Mouse (Mus musculus): ENCODE results near the gene Fads3.
A peak's percentile ranks its signal among the peaks of the same experiment; 100 is the strongest.

Gene Fads3

DNA sequence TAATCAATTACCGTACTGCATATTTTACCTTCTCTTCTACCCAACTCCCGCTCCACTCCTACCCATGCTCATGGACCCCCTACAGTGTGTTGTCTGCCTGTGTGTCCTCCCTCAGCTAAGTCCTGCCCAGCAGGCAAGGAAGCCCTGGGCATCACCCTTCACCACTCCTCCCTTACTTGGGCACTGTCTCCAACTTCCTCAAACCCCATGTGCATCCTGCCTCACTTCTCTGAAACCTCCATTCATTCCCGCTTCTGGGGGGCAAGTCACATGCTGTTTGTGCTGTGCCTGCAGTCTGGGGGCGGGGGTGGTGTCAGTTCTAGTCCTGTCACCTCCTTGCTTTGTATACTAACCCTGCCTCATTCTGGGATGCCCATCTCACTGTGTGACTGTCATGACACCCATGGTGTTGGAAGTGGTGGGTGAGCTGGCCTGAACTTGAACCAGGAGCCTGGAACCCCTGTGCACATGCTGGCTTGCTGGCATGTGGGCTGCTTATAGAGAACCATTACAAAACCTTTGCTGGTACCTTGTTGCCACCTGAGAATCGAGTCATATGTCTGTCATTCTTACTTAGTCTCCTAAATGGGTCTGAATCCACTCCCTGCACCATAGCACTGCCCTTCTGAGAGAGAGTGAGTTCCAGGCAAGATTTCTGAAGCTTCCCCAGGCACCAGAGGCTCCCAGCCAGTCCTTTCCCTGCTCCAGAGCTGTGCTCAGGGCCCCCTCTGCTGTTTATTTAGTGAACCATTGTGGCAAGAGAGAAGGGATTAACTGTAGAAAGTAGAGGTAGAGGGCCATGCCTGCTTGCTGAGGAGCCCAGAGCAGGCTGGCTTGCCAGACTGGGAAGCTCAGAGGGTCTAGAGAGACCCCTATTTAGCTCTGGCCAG, 18.7 kb upstream of the Fads3 start:
- no peak for DNase-seq

DNA sequence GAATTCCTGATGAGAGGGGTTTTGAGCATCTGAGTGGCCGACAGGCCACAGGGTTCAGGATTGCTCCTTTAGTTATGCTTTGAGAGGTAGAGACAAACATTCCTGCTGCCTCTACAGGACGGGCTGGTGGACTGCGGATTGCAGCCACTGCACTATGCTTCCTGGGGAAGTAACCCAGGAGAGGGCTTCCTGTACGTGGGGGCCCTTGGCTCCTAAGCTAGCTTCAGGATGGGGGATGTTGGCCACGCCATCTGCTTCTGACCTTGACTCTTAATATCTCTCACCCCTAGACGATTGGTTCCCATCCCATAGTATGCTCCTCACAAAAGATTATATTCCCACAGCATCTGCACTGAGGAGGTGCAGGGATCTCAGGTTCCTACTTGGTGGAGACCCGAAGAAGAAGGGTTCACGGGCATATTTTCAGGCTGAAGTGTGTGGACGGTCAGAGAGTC, 18.0 kb upstream of the Fads3 start:
- no peak for DNase-seq

DNA sequence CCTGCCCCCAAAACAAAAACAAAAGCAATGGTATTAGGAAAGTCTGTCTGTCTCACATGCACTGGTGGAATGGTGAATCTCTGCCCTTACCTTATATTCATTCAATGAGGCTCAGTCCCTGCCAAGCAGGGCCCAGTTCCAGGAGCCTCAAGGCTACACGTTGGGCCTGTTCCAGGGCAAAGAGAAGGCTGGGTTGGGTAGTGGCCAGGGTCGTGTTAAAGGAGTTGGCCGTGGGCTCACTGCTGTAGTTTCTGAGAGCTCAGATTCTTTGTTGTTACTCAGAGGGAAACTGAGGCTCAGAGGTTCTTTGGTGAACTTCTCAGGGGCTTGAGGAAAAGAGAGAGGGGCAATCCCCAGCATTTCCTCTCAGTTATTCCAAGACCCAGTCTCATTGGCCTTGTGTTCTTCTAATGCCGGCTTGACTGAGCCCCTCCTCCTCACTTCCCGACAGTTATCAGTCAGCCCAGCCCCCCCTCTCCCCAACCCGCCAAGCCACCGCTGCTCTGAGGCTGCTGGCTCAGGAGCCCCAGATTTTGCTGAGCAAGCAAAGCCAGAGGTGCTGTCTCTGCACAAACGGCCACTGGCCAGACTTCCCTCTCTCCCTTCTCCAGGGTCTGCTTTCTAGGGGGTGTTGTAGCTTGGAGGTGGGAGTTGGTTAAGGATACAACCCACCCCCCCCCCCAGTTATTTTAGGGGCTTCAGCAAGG, 16.0 kb upstream of the Fads3 start:
- DNase-seq: no peak

- DNase-seq: no peak
Measured at GRCm38 (mm10) chr19:10029746-10030145, 11.6 kb upstream of the Fads3 start.

DNA sequence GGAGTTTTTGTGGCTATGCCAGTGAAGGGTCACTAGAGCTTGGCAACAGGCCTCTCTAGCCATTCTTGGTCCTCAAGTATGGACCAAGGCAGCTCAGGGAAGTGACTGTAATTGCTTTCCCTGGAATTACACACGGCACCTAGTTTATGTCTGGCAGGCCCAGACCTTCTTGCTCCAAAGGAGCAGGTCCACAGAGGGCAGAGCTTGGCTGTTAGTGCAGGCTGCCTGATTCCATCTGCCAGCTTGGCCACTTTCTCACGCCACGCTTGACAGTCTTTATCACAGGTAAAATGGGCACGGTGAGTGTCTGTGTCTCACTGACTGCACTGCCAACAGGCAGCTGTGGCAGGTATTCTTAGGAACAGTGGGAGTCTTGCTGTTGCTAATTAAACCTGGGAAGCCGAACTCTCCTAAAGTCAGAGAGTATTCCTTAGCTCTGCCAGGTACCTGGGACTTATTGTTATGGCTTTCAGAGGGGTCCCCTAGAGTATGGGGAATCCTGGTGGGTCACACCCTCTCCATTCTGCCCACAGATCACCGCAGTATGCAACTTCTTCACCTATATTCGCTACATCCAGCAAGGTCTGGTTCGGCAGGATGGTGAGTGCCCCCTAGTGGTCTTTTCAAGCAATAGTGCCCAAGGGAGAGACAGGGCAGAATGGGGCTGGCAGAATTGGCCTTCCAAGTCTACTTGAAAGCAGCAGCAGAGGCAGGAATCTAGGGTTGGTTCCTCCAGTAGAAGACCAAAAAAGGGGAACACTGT, 8.0 kb upstream of the Fads3 start:
- DNase-seq: peak in 1 of 2 experiments; percentile 48

GRCm38 (mm10) chr19:10034356-10034755, 7.0 kb upstream of the Fads3 start:
- no peak for DNase-seq

DNA sequence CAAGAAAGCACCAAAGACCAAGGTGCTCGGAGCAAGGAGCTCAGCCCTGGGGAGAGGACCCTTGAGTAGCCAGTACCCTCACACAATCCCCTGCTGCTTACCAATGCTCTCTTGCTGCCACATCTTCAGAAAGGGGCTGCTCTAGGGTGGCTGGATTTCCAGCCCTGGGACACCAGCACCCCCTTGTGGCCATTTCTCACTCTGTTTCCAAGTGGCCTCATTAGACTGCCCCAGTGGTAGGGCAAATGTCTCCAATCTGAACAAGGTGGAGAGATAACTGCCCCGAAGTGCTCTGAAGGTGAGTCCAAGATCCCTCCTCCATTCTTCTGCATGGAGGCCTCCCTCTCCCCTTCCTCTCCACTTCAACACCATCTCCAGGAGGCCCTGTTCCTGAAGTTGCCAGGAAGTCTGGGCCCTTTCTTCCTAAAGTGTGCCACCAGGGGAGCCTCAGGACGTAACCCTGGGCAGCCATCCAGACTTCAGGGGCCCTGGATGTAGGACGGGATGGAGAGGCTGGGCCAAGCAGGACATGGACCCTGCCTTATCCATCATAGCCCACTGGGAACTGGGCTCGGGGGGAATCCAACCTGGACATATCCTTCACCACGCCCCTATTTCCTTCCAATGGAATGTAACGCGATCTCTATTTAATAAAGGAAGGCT, 6.5 kb upstream of the Fads3 start:
- DNase-seq: peak; percentile 58 to 87

- DNase-seq: no peak
Measured at GRCm38 (mm10) chr19:10037534-10037933, 3.8 kb upstream of the Fads3 start.

- no peak for DNase-seq
Measured at GRCm38 (mm10) chr19:10038364-10038763, 3.0 kb upstream of the Fads3 start.

- DNase-seq: no peak
Measured at GRCm38 (mm10) chr19:10038910-10039309, 2.5 kb upstream of the Fads3 start.

GRCm38 (mm10) chr19:10039615-10040014, 1.8 kb upstream of the Fads3 start:
- DNase-seq: no peak

DNA sequence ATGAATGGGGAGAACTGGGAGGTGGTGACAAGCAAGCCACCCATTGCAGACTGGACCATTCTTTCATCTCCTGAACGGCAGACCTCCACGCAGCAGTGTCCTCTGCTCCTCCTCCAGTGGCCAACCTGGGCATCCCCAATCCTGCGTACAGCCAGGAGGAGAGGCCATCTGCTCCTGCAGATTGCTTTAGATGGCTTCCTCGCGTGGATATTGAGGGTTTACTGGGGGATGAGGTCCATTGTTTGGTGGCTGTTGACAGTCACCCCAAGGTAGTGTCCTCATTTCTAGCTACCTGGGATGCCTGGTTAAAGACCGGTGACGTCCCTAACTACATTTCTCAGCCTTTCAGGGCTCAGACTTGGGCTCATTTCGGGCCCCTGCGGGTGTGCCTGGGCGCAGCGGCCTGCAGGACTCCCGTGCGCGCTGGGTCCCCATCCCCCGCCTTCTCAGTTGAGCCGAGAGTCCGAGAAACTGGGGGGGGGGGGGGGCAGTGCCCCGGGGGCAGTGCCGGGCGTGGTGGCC, 442 bp upstream of the Fads3 start:
- DNase-seq: no peak

DNA sequence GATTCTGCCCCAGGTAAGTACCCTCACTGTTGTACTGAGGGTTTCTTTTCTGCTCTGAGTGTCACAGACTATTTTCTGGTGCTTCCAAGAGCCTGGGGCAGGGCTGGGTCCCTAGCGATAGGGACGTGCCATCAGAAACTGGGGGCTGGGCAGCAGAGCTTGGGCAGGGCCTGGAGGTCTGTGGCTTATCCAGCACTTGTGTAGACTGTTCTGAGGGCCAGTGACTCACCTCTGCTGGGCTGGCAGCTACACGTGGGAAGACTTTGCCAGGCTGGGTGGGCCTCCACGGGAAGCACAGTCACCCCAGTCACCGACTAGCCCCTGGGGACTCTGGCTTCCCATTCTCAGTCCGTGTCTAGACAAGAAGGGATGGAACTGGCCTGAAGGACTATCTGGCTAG, 863 bp downstream of the Fads3 start:
- no peak for DNase-seq

GRCm38 (mm10) chr19:10042816-10043215, 1.4 kb downstream of the Fads3 start:
- no peak for DNase-seq

- DNase-seq: no peak
Measured at GRCm38 (mm10) chr19:10043643-10044042, 2.3 kb downstream of the Fads3 start.

GRCm38 (mm10) chr19:10045707-10046106, 4.3 kb downstream of the Fads3 start:
- DNase-seq: no peak

- no peak for DNase-seq
Measured at GRCm38 (mm10) chr19:10046346-10046745, 5.0 kb downstream of the Fads3 start.

- DNase-seq: peak; percentile 35 to 38
Measured at GRCm38 (mm10) chr19:10046983-10047382, 5.6 kb downstream of the Fads3 start.

GRCm38 (mm10) chr19:10049533-10049932, 8.2 kb downstream of the Fads3 start:
- no peak for DNase-seq

GRCm38 (mm10) chr19:10050438-10050837, 9.1 kb downstream of the Fads3 start:
- no peak for DNase-seq

GRCm38 (mm10) chr19:10052698-10053097, 11.3 kb downstream of the Fads3 start:
- no peak for DNase-seq

GRCm38 (mm10) chr19:10053692-10054260, 12.4 kb downstream of the Fads3 start:
- no peak for DNase-seq
